Mouse (Mus musculus) kidney, embryonic 16.5 days (tissue): ENCODE results near the gene Syp. TPM values are rescaled to one million over a fixed set of nuclear protein-coding genes. Genes with fewer than 3 reads are reported as not detected.

Experiments used
- ATAC-seq: fragments of 200-750 bp; cut with Nextera tagmentation; 2 replicates; pipeline ENCODE4 v1.8.0; 2017; ENCODE audit warnings: moderate TSS enrichment; ENCODE audit not compliant: low FRiP score, low TSS enrichment
- H3K27ac ChIP-seq: fragments of 300-500 bp; sonication (generic); 2 replicates; pipeline ENCODE4 v1.5.1; 2014; ENCODE audit warnings: low read length
- H3K27me3 ChIP-seq: fragments of 300-500 bp; sonication (generic); 2 replicates; pipeline ENCODE4 v1.6.1; 2014; ENCODE audit warnings: low read length, control low read depth, mixed read lengths; ENCODE audit not compliant: insufficient read depth
- H3K36me3 ChIP-seq: fragments of 300-500 bp; sonication (generic); 2 replicates; pipeline ENCODE4 v1.6.1; 2014; ENCODE audit warnings: low read length, control low read depth, mixed read lengths; ENCODE audit not compliant: insufficient read depth
- H3K4me1 ChIP-seq: fragments of 300-500 bp; sonication (generic); 2 replicates; pipeline ENCODE4 v1.6.1; 2014; ENCODE audit warnings: low read length, control low read depth, mixed read lengths; ENCODE audit not compliant: insufficient read depth
- H3K4me2 ChIP-seq: fragments of 300-500 bp; sonication (generic); replicated peaks from 2 replicates; pipeline ENCODE4 v1.6.1; 2014; ENCODE audit warnings: low read depth, low read length
- H3K4me3 ChIP-seq: fragments of 300-500 bp; sonication (generic); 2 replicates; pipeline ENCODE4 v1.5.1; 2014; ENCODE audit warnings: mild to moderate bottlenecking, low read length
- H3K9ac ChIP-seq: fragments of 300-500 bp; sonication (generic); replicated peaks from 2 replicates; pipeline ENCODE4 v1.6.1; 2014; ENCODE audit warnings: low read length
- H3K9me3 ChIP-seq: fragments of 300-500 bp; sonication (generic); 2 replicates; pipeline ENCODE4 v1.6.1; 2016; ENCODE audit warnings: low read length, control low read depth
- WGBS: fragments of 180-500 bp; shearing (Covaris S2); extraction: QIAGEN DNeasy Blood & Tissue Kit; methylation state at CpG from one replicate; pipeline ENCODE4 v1.1.7; 2014; 5-methylcytosine and 5-hydroxymethylcytosine counted together
- polyA plus RNA-seq: library from polyadenylated mRNA; unstranded; fragments of >200 nt; fragmentation: Nextera tagmentation; extraction: Ambion mirVana; gene quantifications from 2 replicates; pipeline ENCODE4 v1.2.1, GENCODE M21; 2015

Gene Syp
- polyA plus RNA-seq, 1 experiment from 2014 or later: 3.1 TPM

DNA sequence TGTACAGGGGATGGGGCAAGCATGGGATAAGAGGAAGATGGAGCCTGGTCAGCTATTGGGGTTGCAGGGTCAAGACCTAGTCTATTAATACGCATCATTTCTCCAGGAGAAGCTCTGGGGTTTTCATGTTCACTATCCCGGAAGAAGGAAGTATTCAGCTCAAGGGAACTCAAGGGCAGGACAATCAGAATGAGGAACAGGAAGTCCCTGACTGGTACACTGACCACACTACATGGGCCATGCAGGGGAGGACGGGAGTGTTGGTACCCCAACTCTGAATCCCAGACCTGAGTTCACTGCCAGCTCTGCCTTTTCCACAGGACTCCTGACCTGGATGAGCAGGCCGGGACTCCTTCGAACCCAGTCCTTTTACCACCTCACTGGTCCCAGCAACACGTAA, 5.7 kb upstream of the Syp start:
- H3K27ac ChIP-seq: no peak overlapping the region
- no peak overlapping the region for H3K9ac ChIP-seq
- no peaks in the 10 kb centered on the region for H3K36me3 ChIP-seq
- ATAC-seq: no peak
- no peak overlapping the region for H3K4me3 ChIP-seq
- 93% methylated on average over 6 of the region's 6 CpGs for WGBS
- H3K4me2 ChIP-seq: no peak overlapping the region
- no peaks in the 10 kb centered on the region for H3K9me3 ChIP-seq
- H3K27me3 ChIP-seq: no peaks in the 10 kb centered on the region
- no peaks in the 10 kb centered on the region for H3K4me1 ChIP-seq

DNA sequence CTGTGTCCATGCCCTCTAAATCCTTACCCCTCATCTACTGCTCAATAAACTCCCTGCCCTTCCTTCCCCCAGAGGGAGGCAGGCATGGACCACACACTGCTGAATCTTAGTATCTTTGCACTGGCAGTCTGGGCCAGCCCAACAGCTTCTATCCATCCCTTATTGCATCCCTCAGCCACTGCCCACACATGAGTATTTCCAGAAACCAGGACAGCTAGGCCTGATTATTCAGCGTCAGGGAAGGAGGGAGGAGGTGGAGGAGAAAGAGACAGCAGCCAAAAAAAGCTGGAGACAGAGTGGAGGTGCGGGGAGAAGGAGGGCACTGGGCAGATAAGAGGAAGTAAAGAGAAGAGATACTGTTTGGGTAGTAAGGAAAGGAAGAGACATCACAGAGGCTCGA, 3.2 kb upstream of the Syp start:
- 72% methylated on average over 3 of the region's 3 CpGs for WGBS

DNA sequence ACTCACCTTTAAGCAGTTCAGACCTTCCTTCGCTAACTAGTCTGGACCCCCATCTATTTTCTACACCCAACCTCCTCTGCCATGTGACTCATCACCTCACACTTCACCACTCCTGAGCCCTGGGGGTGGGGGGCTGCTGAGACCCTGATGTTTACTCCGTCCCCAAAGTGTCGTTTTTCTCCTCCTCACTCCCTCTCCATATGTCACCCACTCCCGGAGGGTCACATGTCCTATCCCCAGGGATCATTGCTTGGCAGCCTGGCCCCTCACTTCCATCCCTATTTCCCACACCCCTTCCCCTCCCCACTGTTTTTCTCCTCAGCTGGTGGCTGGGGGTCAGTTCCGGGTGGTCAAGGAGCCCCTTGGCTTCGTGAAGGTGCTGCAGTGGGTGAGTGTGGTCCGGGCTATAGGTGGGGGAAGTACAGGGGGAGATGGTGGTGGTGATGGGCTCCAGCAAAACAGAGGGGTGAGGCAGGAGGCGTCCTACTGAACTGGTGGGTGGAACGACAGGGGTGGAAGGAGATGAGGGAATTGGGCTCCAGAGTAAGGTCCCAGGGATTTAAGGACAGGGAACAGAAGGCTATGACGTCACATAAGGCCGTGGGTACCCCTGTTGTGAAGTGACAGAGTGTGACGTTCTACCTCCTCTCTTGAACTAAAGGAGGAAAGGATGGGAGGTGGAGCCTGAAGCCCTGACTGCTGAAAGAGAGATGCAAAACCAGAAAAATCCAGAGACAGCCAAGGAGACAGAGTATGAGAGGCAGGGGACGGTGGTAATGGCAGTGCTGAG, 1.5 kb downstream of the Syp start:
- WGBS: 32% methylated on average over 13 of the region's 13 CpGs
- Histone ChIP-seq H3K4me1 (no peaks in the 10 kb centered on the region), H3K27ac (no peak overlapping the region), H3K9ac (no peak overlapping the region), H3K4me2 (no peak overlapping the region), H3K4me3 (no peak overlapping the region), H3K36me3 (no peaks in the 10 kb centered on the region), H3K27me3 (no peaks in the 10 kb centered on the region; the same call in 1 of the 2 replicates), H3K9me3 (no peaks in the 10 kb centered on the region)
- ATAC-seq: no peak

More for the DNA sequence above, 3.2 kb upstream of the Syp start:
- Histone ChIP-seq H3K36me3 (no peaks in the 10 kb centered on the region), H3K9me3 (no peaks in the 10 kb centered on the region), H3K27ac (no peak overlapping the region), H3K4me2 (no peak overlapping the region), H3K4me3 (no peak overlapping the region), H3K27me3 (no peaks in the 10 kb centered on the region; the same call in 1 of the 2 replicates), H3K9ac (no peak overlapping the region), H3K4me1 (no peaks in the 10 kb centered on the region)
- ATAC-seq: no peak

DNA sequence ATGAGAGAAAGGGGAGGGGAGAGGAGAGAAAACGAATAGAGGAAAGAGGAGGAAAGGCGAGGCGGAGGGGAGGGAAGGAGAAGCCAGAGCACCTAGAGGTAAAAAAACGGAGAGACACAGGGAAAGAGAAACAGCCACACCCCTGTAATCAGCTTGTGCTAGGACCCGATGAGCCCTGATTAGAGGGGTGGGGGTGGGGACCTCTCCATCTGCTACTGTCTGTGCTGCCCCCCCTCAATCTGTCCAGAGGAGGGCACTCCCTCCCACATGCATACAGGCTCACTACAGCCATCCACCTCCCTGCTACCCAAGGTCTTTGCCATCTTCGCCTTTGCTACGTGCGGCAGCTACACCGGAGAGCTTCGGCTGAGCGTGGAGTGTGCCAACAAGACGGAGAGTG, 2.5 kb downstream of the Syp start:
- no peaks in the 10 kb centered on the region for H3K36me3 ChIP-seq
- 37% methylated on average over 12 of the region's 12 CpGs for WGBS
- no peaks in the 10 kb centered on the region for H3K9me3 ChIP-seq
- no peak overlapping the region for H3K9ac ChIP-seq
- no peak for ATAC-seq
- no peaks in the 10 kb centered on the region for H3K4me1 ChIP-seq
- no peak overlapping the region for H3K27ac ChIP-seq
- no peak overlapping the region for H3K4me2 ChIP-seq
- no peak overlapping the region for H3K4me3 ChIP-seq
- H3K27me3 ChIP-seq: no peaks in the 10 kb centered on the region; the same call in 1 of the 2 replicates

DNA sequence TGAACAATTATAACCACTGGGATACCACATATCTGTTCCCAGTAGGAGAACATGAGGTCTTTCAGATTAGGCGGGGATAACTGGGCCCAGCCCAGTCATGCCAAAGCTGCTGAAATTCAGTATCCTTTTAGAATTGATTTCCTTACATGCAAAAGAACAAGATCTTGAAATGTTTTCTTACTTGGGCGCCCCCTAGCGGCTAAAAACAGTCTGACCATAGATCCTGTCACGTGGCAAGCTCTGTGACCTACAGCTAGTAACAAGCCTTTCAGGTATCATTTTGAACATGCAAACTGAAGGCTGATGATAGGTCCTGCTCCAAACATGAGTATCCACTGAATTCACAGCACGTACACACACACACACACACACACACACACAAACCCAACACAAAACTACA, 7.1 kb downstream of the Syp start:
- H3K9me3 ChIP-seq: no peaks in the 10 kb centered on the region
- no peak overlapping the region for H3K27ac ChIP-seq
- H3K4me1 ChIP-seq: no peaks in the 10 kb centered on the region
- WGBS: 18% methylated on average over 5 of the region's 5 CpGs
- no peaks in the 10 kb centered on the region for H3K36me3 ChIP-seq
- ATAC-seq: no peak
- no peak overlapping the region for H3K4me3 ChIP-seq
- H3K27me3 ChIP-seq: no peaks in the 10 kb centered on the region; the same call in 1 of the 2 replicates
- no peak overlapping the region for H3K4me2 ChIP-seq
- no peak overlapping the region for H3K9ac ChIP-seq

DNA sequence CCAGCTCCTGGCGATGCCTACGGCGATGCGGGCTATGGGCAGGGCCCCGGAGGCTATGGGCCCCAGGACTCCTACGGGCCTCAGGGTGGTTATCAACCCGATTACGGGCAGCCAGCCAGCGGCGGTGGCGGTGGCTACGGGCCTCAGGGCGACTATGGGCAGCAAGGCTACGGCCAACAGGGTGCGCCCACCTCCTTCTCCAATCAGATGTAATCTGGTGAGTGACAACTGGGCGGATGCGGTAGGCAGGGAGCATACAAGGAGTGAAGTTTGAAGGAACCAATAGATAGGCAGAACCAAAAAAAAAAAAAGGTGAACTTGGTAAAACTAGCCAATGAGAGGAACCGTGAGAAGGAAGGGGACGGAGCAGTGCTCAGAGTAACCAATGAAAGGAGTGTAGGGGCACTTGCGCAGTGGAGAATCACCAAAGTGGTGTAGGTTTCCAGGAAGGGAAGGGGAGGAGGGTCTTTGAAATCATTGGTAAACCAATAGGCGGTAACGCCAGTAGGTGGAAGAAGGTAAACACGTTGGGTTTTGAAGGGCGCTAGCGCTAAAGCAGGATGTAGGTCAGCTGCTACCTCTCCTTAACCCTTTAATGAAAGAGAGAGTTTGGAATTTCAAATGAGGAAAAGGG, 10.5 kb downstream of the Syp start:
- 20% methylated on average over 25 of the region's 25 CpGs for WGBS
- Histone ChIP-seq H3K4me3 (peak overlapping the region; percentile 51), H3K9ac (peak overlapping the region; percentile 71), H3K9me3 (no peaks in the 10 kb centered on the region), H3K27ac (peak overlapping the region; percentile 79), H3K4me2 (peak overlapping the region; percentile 54), H3K36me3 (no peaks in the 10 kb centered on the region), H3K27me3 (no peaks in the 10 kb centered on the region), H3K4me1 (no peaks in the 10 kb centered on the region)
- ATAC-seq: peak; percentile 98

DNA sequence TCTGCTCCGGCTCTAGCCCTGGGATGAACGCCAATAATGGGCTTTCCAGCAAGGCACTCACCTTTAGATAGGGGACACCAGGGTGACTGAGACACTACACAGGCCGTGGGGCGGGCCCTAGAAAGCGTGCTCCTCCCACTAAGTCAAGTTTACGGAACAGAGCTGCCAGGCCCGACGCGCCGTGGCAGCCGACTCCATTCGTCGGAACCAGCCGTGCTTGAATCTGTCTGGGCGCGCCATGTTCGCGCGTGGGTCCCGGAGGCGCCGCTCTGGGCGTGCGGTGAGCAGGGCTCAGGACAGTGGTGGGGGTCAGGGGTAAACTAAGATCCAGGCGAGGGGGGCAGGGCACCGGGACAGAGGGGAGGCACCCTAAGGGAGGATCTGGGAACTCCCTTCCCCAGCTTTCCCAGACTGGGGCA, 19.0 kb downstream of the Syp start, which contains the start of gene Prickle3:
Prickle3 (plus strand) TSS at position 40 of the 419 bp plus-strand sequence.
- peaks cover 9% of the 10 kb centered on the region for H3K4me1 ChIP-seq
- H3K9ac ChIP-seq: peak within 1 kb of the TSS; percentile 75
- H3K4me2 ChIP-seq: peak within 1 kb of the TSS; percentile 56
- H3K4me3 ChIP-seq: peak within 1 kb of the TSS; percentile 56
- H3K9me3 ChIP-seq: no peaks in the 10 kb centered on the region
- no peaks in the 10 kb centered on the region for H3K27me3 ChIP-seq
- WGBS: 18% methylated on average over 26 of the region's 26 CpGs
- no peaks in the 10 kb centered on the region for H3K36me3 ChIP-seq
- peak within 1 kb of the TSS; percentile 91 for H3K27ac ChIP-seq
- peak; percentile 58; the same call in 1 of the 2 replicates for ATAC-seq

DNA sequence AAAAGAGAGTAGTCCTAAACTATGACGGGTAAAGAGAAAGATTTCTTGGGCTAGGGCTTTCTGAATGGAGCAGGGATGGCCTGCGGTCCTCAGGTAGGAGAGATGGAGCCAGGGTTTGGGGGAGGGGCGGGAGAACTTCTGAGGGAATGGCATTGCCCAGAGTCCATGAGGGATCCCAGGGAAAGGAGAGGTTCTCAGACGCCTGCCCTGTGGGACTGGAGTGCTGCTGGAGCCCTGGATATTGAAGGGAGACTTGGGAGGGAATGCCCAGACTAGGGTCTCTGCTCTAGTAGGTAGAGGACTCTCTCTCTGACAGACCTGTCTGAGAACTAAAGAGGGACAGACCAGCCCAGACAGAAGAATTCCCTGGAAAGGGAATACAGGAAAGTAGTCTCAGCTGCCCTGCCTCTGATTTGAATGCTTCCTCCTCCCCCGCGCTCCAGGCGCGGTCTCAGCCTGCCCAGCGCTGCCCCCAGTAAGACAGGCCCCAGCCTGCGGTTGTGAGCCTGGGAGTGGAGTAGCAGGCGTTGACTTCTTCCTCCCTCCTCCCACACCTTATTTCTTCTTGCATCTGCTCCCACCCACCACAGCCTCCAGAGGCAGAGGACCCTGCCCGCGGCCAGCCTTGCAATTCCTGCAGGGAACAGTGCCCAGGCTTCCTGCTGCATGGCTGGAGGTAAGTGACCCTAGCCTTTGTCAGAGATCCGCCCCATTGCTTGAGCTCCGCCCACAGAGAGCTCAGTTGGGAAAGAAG, 19.9 kb downstream of the Syp start:
- H3K36me3 ChIP-seq: no peaks in the 10 kb centered on the region
- peaks cover 9% of the 10 kb centered on the region for H3K4me1 ChIP-seq
- peak overlapping the region; percentile 75 for H3K9ac ChIP-seq
- no peaks in the 10 kb centered on the region for H3K27me3 ChIP-seq
- H3K27ac ChIP-seq: peak overlapping the region; percentile 91
- peak; percentile 86 for ATAC-seq
- 21% methylated on average over 15 of the region's 15 CpGs for WGBS
- peak overlapping the region; percentile 56 for H3K4me3 ChIP-seq
- H3K9me3 ChIP-seq: no peaks in the 10 kb centered on the region
- peak overlapping the region; percentile 56 for H3K4me2 ChIP-seq

DNA sequence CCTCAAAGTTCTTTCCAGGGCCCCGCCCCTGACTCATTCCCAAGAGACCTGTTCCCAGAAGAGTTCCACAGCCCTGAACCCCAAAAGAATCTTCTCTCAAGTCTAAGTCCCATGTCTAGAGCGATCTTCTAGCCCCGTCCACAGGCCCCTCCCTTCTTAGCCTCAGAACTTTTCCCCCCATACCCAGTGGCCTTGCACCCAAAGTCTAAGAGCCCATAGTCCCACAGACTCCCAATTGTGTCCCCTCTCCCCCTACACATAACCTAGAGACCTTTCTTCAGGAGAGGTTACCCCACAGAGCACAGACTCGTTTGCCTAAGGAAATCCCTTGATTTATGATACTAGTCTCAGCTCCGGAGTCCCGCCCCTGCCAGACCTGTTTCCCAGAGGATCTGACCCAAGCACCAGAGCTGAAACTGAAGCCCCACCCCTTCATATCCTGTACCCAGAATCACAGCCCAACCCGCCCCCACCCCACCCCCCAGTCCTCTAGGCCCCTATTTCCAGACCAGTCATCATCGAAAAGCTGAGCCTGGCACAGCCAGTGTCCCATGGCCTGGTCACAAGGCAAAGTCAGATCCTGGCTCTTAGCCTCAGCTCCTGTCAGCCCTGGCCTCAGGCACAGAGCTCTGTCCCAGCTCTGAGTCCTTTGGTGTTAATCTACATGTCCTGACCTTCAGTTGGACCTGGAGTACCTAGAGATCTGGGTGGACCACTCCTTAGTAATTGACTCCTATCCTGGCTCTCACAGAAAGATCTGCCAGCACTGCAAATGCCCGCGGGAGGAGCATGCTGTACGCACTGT, 20.7 kb downstream of the Syp start:
- H3K27ac ChIP-seq: peak overlapping the region; percentile 91
- ATAC-seq: peak; percentile 49
- 42% methylated on average over 11 of the region's 11 CpGs for whole genome bisulfite sequencing
- no peaks in the 10 kb centered on the region for H3K9me3 ChIP-seq
- H3K36me3 ChIP-seq: no peaks in the 10 kb centered on the region
- H3K4me2 ChIP-seq: peak overlapping the region; percentile 56
- peaks cover 9% of the 10 kb centered on the region for H3K4me1 ChIP-seq
- 0 out of 2 replicates have a peak overlapping the region, but pooled peaks have one; percentile 31 for H3K9ac ChIP-seq
- H3K27me3 ChIP-seq: no peaks in the 10 kb centered on the region
- H3K4me3 ChIP-seq: peak overlapping the region; percentile 56
